Mouse (Mus musculus): ENCODE results near the gene Csrnp2.

DNA sequence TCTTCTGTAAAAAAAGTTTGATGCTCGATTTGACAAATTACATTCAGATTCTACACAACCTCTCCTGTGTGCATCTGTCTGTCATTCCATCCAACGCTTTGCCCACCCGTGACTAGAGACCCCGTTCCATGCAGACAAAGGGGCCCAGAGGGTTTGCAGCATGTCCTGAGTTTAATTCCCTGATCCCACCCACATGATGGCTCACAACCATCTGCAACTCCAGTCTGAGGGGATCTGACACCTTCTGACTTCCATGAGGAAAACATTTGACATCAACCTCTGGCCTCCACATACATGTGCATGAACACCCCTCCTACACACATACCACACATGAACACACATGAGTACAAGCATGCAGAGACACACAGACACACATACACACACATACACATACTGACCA, 46.1 kb upstream of the Csrnp2 start:
- TF ChIP-seq CTCF (IDR thresholded peaks at IDR 0.05; ENCODE audit: borderline replicate concordance, extremely low read depth, insufficient read depth, insufficient read length) (no peak), POLR2A (IDR thresholded peaks at IDR 0.05; ENCODE audit: borderline replicate concordance, extremely low read depth, insufficient read depth, insufficient read length, poor library complexity, severe bottlenecking) (no peak)
